Mouse (Mus musculus) embryonic facial prominence, embryonic 12.5 days (tissue): ENCODE measurements around the gene Arhgef39. TPM values are rescaled to one million over a fixed set of nuclear protein-coding genes. Genes with fewer than 3 reads are reported as not detected.
A peak's percentile ranks its signal among the peaks of the same experiment; 100 is the strongest.

ENCODE experiments used
- ATAC-seq: fragments of 200-750 bp; cut with Nextera tagmentation; 2 replicates; pipeline ENCODE4 v1.8.0; 2017; ENCODE audit not compliant: insufficient number of reproducible peaks, insufficient read depth, low FRiP score, low TSS enrichment
- H3K27ac ChIP-seq: fragments of 300-500 bp; sonication (generic); 2 replicates; pipeline ENCODE4 v1.5.1; 2016; ENCODE audit warnings: mild to moderate bottlenecking
- H3K27me3 ChIP-seq: fragments of 300-500 bp; sonication (generic); 2 replicates; pipeline ENCODE4 v1.6.1; 2016; ENCODE audit warnings: mild to moderate bottlenecking, moderate library complexity
- H3K36me3 ChIP-seq: fragments of 300-500 bp; sonication (generic); 2 replicates; pipeline ENCODE4 v1.6.1; 2016; ENCODE audit warnings: mild to moderate bottlenecking
- H3K4me1 ChIP-seq: fragments of 300-500 bp; sonication (generic); 2 replicates; pipeline ENCODE4 v1.6.1; 2016
- H3K4me2 ChIP-seq: fragments of 300-500 bp; sonication (generic); replicated peaks from 2 replicates; pipeline ENCODE4 v1.6.1; 2016; ENCODE audit warnings: mild to moderate bottlenecking, moderate library complexity
- H3K4me3 ChIP-seq: fragments of 300-500 bp; sonication (generic); 2 replicates; pipeline ENCODE4 v1.5.1; 2016; ENCODE audit warnings: mild to moderate bottlenecking
- H3K9ac ChIP-seq: fragments of 300-500 bp; sonication (generic); 2 replicates; pipeline ENCODE4 v1.6.1; 2016; ENCODE audit warnings: mild to moderate bottlenecking, moderate library complexity
- H3K9me3 ChIP-seq: fragments of 300-500 bp; sonication (generic); 2 replicates; pipeline ENCODE4 v1.6.1; 2016; ENCODE audit warnings: mild to moderate bottlenecking, moderate library complexity
- WGBS: fragments of 180-500 bp; shearing (Covaris S2); methylation state at CpG from one replicate; pipeline ENCODE4 v1.1.7; 2016; 5-methylcytosine and 5-hydroxymethylcytosine counted together
- polyA plus RNA-seq: library from polyadenylated mRNA; unstranded; fragments of >200 nt; fragmentation: Nextera tagmentation; extraction: Ambion mirVana; gene quantifications from 2 replicates; pipeline ENCODE4 v1.2.1, GENCODE M21; 2016

Gene Arhgef39
- polyA plus RNA-seq, 1 experiment from 2014 or later, result 44.1 TPM

DNA sequence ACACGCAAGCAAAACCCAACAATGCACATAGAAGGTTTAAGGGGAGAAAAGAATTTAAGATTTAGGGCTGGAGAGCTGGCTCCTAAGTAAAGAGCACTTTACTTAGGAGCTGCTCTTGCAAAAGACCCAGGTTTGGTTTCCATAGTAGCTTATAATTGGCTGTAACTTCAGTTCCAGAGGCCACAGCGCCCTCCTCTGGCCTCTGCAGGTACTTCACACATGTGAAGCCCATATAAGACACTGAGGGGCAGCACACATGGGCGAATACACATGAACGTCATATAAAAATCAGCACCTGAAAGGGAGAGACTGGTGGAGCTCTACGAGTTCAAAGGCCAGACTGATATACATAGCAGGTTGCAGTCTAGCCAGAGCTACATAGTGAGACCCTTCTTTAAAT lies 28.4 kb upstream of the Arhgef39 start:
- Histone ChIP-seq H3K4me2 (no peak overlapping the region), H3K27me3 (peaks cover 23% of the 10 kb centered on the region), H3K9me3 (no peaks in the 10 kb centered on the region), H3K4me1 (peaks cover 16% of the 10 kb centered on the region), H3K36me3 (peaks cover 19% of the 10 kb centered on the region), H3K4me3 (no peak overlapping the region), H3K27ac (no peak overlapping the region), H3K9ac (no peak overlapping the region)
- no peak for ATAC-seq
- 66% methylated on average over 5 of the region's 5 CpGs for WGBS

DNA sequence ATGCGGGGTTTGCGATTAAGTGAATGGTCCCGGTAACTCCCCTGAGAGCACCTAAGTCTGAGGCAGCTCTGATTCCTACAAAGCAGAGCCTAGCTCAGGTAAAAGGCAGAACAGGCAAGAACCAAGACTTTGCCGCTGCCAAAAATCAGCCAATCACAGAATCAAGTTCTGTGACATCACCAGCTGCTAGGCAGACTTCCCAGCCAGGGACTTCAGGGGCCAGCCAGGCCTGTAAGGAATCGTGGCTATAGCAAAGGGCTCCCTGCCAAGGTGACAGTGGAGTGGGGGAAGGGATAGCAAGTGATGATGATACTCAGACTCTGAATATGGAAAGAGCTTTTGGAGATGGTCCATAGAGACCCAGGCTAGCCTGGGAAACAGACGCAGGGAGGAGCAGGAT lies 20.5 kb upstream of the Arhgef39 start:
- Histone ChIP-seq H3K4me3 (peak overlapping the region; percentile 2; the same call in 1 of the 2 replicates), H3K4me1 (peaks cover 41% of the 10 kb centered on the region), H3K9ac (no peak overlapping the region), H3K4me2 (peak overlapping the region; percentile 37), H3K27me3 (peaks cover 26% of the 10 kb centered on the region), H3K36me3 (peaks cover 12% of the 10 kb centered on the region; the same call in 1 of the 2 replicates), H3K9me3 (no peaks in the 10 kb centered on the region), H3K27ac (no peak overlapping the region)
- ATAC-seq, result no peak
- WGBS, result 12% methylated on average over 6 of the region's 6 CpGs

DNA sequence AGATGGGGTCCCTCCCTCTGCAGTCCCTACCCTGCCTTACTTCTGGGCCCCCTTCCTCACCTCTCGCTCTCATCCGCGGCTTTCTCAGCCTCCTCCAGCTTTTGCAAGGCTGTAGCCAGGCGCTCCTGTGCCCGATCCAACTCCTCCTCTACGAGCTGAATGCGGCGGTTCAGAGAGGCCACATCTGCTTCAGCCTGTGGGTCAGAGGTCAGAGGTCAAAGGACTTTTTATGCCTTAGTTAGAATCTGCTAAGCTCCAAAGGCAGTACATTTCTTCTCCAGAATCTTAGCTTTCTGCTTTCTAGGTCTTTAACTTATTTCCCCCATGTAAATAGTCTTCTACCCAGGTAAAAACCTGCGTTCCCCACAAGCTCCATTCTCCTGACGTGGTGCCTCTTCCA lies 20.1 kb upstream of the Arhgef39 start:
- H3K4me1 ChIP-seq, result peaks cover 41% of the 10 kb centered on the region

DNA sequence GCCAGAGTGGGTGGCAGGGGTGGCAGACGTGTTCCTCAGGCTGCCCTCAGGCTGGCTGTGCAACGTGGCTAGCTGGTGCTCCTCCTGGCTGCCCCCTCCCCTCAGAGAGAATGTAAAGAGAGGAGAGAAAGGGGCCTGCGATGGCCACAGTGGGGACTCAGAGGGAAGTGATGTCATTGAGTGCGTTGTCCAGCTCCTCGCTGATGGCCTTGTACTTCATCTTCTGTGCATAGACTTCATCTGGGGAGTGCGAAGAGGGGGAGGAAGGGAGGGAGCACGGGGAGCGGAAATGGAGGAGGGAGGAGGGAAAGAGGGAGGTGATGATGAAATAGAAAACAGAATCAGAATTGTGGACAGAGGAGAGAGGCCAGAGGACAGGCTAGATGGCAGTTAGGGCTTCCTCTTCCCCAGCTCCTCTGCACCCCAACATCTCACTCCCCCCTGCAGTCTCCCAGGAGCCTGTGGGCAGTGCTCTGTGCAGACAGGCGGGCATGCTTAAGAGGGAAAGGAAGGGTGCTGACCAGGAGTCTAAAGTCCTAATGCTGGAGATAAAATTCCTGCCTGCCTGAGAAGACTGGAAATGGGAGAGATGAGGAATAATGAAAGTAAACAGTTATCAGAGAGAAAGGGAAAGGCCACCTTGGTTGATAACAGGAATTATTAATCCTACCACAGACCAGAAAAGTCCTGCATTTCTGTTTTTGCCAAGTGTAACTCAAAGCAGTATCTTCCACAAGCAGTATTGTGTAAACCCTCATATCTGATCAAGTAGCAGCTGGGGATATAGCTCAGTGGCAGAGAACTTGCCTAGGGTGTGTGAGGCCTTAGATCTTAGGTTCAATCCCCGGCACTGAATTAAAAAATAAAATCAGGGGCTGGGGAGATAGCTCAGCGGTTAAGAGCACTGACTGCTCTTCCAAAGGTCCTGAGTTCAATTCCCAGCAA lies 16.5 kb upstream of the Arhgef39 start:
- no peak for ATAC-seq
- no peak overlapping the region for H3K4me2 ChIP-seq
- H3K4me3 ChIP-seq, result no peak overlapping the region
- H3K9ac ChIP-seq, result no peak overlapping the region
- H3K27me3 ChIP-seq, result peaks cover 3% of the 10 kb centered on the region; the same call in 1 of the 2 replicates
- H3K27ac ChIP-seq, result no peak overlapping the region
- peaks cover 13% of the 10 kb centered on the region; the same call in 1 of the 2 replicates for H3K4me1 ChIP-seq
- 74% methylated on average over 11 of the region's 11 CpGs for WGBS
- peaks cover 12% of the 10 kb centered on the region; the same call in 1 of the 2 replicates for H3K36me3 ChIP-seq
- H3K9me3 ChIP-seq, result no peaks in the 10 kb centered on the region

More for the DNA sequence above, 20.1 kb upstream of the Arhgef39 start:
- H3K27ac ChIP-seq, result no peak overlapping the region
- H3K4me2 ChIP-seq, result peak overlapping the region; percentile 37
- peaks cover 22% of the 10 kb centered on the region for H3K27me3 ChIP-seq
- peaks cover 12% of the 10 kb centered on the region; the same call in 1 of the 2 replicates for H3K36me3 ChIP-seq
- peak overlapping the region; percentile 2; the same call in 1 of the 2 replicates for H3K4me3 ChIP-seq
- WGBS, result 18% methylated on average over 10 of the region's 10 CpGs
- ATAC-seq, result no peak
- no peak overlapping the region for H3K9ac ChIP-seq
- H3K9me3 ChIP-seq, result no peaks in the 10 kb centered on the region

DNA sequence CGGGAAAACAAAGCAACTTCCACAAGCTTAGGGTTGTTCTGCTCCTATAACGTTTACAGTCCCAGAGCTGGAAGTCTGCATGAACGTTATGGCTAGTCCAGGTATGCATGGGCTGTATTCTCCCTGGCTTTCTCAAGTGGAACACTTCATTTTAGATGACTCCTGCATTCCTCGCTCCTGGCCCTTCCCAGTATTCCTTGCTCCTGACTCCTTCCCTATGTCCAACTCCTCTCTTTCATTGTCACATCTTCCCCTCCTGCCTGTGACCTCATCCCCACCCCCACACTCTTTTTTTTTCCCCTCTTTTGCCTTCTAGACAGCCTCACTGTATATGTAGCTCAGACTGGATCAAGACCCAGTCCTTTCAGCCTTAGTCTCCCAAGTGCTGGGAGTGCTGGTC lies 14.3 kb upstream of the Arhgef39 start:
- H3K36me3 ChIP-seq, result peaks cover 9% of the 10 kb centered on the region; the same call in 1 of the 2 replicates
- H3K27me3 ChIP-seq, result no peaks in the 10 kb centered on the region
- WGBS, result 81% methylated on average over 4 of the region's 4 CpGs
- H3K4me3 ChIP-seq, result no peak overlapping the region
- H3K9ac ChIP-seq, result no peak overlapping the region
- no peak overlapping the region for H3K27ac ChIP-seq
- ATAC-seq, result no peak
- peaks cover 16% of the 10 kb centered on the region; the same call in 1 of the 2 replicates for H3K4me1 ChIP-seq
- no peak overlapping the region for H3K4me2 ChIP-seq
- H3K9me3 ChIP-seq, result no peaks in the 10 kb centered on the region

- peaks cover 16% of the 10 kb centered on the region for H3K4me1 ChIP-seq
- 82% methylated on average over 4 of the region's 4 CpGs for WGBS
- no peak for ATAC-seq
- no peak overlapping the region for H3K4me2 ChIP-seq
- no peak overlapping the region for H3K4me3 ChIP-seq
- H3K27ac ChIP-seq, result no peak overlapping the region
- H3K36me3 ChIP-seq, result peaks cover 9% of the 10 kb centered on the region; the same call in 1 of the 2 replicates
- no peaks in the 10 kb centered on the region for H3K27me3 ChIP-seq
- H3K9me3 ChIP-seq, result no peaks in the 10 kb centered on the region
- H3K9ac ChIP-seq, result no peak overlapping the region
These were observed 13.8 kb upstream of the Arhgef39 start for GRCm38 (mm10) chr4:43513300-43513699.

DNA sequence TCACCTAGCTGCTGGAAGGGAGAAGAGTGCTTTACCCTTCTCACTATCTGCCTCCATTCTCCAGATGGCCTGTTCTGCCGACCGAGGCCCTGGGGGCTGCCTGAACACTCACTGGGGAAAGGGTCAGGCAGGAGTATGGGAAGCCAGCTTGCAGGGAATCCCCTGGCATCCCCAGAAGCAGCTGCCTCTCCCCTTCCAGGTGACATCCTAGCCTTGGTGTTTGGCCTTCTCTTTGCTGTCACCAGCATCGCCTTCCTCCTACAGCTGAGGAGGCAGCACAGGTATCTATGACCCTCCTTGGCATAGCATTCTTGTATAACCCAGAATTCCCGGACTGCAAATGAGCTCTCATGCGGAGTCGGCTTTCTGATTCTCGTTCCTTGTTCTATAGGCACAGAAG lies 13.2 kb upstream of the Arhgef39 start:
- Histone ChIP-seq H3K4me2 (no peak overlapping the region), H3K27me3 (0 out of 2 replicates have a peak, but pooled peaks cover 4% of the 10 kb centered on the region), H3K36me3 (peaks cover 9% of the 10 kb centered on the region; the same call in 1 of the 2 replicates), H3K27ac (no peak overlapping the region), H3K4me1 (peaks cover 22% of the 10 kb centered on the region), H3K9me3 (no peaks in the 10 kb centered on the region), H3K4me3 (no peak overlapping the region), H3K9ac (no peak overlapping the region)
- ATAC-seq, result no peak
- 52% methylated on average over 7 of the region's 7 CpGs for WGBS

DNA sequence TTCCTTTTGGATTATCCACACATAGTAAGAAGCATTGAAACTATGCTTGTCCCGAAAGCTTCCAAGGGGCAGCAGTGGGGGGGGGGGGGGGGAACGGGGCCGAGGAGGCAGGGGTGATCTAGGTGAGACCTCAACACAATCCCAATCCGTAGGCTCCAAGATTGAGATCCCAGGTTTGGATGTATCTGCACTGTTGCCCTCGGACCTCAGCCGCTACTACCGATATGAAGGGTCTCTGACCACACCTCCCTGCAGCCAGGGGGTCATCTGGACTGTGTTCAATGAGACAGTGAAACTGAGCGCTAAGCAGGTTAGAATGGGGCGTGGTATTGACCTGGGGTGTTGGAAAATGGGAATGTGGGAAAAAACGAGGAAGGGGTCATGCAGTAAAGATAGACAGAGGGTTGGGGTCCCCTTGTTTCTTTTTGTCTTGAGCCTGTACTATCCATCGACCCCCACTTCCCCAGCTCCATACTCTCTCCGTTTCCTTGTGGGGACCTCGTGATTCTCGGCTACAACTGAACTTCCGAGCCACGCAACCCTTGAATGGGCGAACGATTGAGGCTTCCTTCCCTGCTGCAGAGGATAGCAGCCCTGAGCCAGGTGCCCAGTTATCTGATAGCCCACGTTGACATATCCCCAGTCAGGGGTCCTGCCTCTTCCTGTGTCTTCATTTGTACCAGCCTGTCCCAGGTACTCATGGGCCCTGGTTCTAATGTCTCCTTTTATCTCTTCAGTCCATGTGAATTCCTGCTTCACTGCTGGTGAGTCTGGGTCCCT lies 12.4 kb upstream of the Arhgef39 start:
- ATAC-seq, result no peak
- peaks cover 12% of the 10 kb centered on the region; the same call in 1 of the 2 replicates for H3K27me3 ChIP-seq
- no peak overlapping the region for H3K27ac ChIP-seq
- H3K4me2 ChIP-seq, result no peak overlapping the region
- H3K9me3 ChIP-seq, result no peaks in the 10 kb centered on the region
- peaks cover 23% of the 10 kb centered on the region for H3K4me1 ChIP-seq
- 78% methylated on average over 19 of the region's 19 CpGs for WGBS
- H3K36me3 ChIP-seq, result peaks cover 9% of the 10 kb centered on the region; the same call in 1 of the 2 replicates
- H3K9ac ChIP-seq, result no peak overlapping the region
- H3K4me3 ChIP-seq, result no peak overlapping the region

- peaks cover 17% of the 10 kb centered on the region; the same call in 1 of the 2 replicates for H3K27me3 ChIP-seq
- H3K9me3 ChIP-seq, result no peaks in the 10 kb centered on the region
- H3K27ac ChIP-seq, result no peak overlapping the region
- 0 out of 2 replicates have a peak overlapping the region, but pooled peaks have one; percentile 35 for H3K9ac ChIP-seq
- H3K4me3 ChIP-seq, result peak overlapping the region; percentile 39
- 32% methylated on average over 9 of the region's 9 CpGs for WGBS
- peak overlapping the region; percentile 58 for H3K4me2 ChIP-seq
- no peaks in the 10 kb centered on the region for H3K36me3 ChIP-seq
- ATAC-seq, result 0 out of 2 replicates have a peak, but pooled peaks have one; percentile 2
- peaks cover 23% of the 10 kb centered on the region for H3K4me1 ChIP-seq
These were observed 9.6 kb upstream of the Arhgef39 start for GRCm38 (mm10) chr4:43509109-43509508.

DNA sequence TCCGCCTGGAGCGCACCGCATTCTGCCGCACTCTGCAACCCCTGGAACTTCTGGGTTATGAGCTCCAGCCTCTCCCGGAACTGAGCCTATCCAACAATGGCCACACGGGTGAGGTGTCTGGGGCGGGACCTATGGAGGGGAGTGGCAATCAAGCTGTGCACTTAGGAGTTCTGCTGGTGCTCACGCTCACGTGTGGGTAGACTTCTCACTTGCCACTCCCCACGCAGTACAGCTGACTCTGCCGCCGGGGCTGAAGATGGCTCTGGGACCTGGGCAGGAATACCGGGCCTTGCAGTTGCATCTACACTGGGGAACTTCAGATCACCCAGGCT lies 9.1 kb upstream of the Arhgef39 start:
- Histone ChIP-seq H3K36me3 (no peaks in the 10 kb centered on the region), H3K27ac (no peak overlapping the region), H3K9ac (peak overlapping the region; percentile 35; the same call in 1 of the 2 replicates), H3K4me3 (peak overlapping the region; percentile 39), H3K4me1 (peaks cover 23% of the 10 kb centered on the region), H3K4me2 (peak overlapping the region; percentile 58), H3K9me3 (no peaks in the 10 kb centered on the region), H3K27me3 (peaks cover 17% of the 10 kb centered on the region; the same call in 1 of the 2 replicates)
- 9% methylated on average over 13 of the region's 13 CpGs for WGBS
- ATAC-seq, result peak; percentile 66

GRCm38 (mm10) chr4:43507938-43508665 lies 8.6 kb upstream of the Arhgef39 start:
- H3K4me2 ChIP-seq, result peak overlapping the region; percentile 58
- H3K4me3 ChIP-seq, result peak overlapping the region; percentile 39
- H3K36me3 ChIP-seq, result no peaks in the 10 kb centered on the region
- H3K4me1 ChIP-seq, result peaks cover 23% of the 10 kb centered on the region
- WGBS, result 12% methylated on average over 22 of the region's 22 CpGs
- peak; percentile 28 for ATAC-seq
- no peaks in the 10 kb centered on the region for H3K9me3 ChIP-seq
- H3K27me3 ChIP-seq, result peaks cover 17% of the 10 kb centered on the region; the same call in 1 of the 2 replicates
- peak overlapping the region; percentile 35; the same call in 1 of the 2 replicates for H3K9ac ChIP-seq
- H3K27ac ChIP-seq, result no peak overlapping the region
